Mouse (Mus musculus) retina, embryonic 14.5 days (tissue): Measurements from ENCODE around the gene Rprml.

Experiments
- DNase-seq: peaks from one replicate; pipeline ENCODE4 v3.0.0-alpha.2; 2015; ENCODE audit warnings: low spot score

The Rprml gene

DNA sequence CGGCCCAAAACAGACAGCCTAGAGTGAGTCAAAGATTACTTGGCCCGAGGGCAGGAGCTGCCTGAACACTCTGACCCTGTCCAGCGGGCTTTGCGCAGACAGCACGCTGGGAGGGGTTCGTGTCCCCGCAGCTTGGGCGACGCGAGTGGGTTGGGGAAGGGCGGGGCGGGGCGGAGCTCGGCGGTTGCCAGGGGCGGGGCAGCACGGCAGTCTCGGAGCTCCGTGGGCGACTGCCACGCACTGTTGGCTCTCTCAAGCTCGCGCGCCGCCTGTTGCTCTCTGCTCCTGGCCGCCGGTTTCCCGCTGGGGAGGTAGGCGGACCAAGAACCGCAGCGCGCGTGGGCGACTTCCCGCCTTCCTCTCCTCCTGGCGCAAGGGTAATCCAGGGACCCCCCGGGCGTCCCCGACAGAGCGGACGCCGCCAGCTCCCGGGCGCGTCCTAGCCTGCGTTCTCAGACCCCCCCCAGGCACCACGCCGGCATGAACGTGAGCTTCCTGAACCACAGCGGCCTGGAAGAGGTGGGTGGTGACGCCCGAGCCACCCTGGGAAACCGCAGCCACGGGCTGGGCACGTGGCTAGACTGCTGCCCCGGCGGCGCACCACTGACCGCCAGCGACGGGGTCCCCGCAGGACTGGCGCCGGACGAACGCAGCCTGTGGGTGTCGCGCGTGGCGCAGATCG lies at the start of gene Rprml:
TSS of gene Rprml (plus strand) at position 270 of the 682 bp plus-strand sequence.
- peak; percentile 13 for DNase-seq

DNA sequence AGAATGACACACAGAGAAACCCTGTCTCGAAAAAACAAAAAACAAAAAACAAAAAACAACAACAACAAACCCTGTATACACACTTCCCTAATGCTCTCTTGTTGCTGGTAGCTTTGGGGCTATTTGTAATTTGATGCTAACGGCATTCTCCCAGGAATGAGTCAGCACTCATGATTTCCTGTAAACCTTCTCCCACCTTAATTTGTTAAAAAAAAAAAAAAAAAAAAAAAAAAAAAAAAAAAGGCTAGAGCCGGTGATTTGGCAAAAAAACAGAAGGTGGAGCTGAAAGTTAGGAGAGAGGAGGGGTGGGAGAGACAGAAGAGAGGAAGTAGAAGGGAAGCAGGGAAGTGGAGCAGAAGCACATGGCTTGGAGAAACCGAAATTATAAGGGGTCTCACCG lies 42.8 kb upstream of the Rprml start:
- no peak for DNase-seq

DNA sequence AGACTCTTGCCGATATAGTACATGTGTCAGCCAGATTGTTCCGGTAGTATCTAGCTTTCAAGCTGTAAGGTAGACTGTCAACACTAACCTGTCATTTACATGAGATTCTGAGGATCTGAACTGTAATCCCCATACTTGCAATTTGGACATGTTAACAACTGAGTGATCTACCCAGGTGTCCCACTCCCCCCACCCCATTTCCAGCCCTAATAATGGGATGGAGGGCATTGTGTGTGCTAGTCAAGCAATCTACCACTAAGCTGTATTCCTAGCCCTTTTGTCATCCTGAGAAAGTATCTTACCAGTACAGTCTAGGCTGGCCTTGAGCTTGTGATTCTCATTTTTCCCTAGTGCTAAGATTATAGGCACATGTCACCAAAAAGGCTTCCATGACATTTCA lies 38.6 kb upstream of the Rprml start:
- DNase-seq = no peak

DNA sequence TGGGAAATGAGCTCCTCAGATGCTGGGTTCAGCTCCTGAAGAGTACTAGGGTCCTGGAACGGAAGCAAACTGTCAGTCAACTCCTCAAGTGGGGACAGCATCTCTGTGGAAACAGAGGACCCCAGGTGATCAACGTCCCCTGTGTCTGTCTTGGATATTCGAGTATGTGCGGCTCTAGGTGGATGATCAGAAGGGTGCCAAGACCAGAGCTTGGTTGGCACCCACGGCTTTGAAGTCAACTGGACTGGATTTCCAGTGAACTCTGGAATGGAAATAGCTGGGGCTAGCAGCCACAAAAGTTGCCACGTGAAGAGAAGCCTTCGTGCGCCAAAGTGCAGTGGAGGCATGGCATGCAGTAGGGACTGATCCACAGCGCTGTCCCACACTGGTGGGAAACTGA lies 28.3 kb upstream of the Rprml start, which contains the start of gene Gm884:
TSS of gene Gm884 (minus strand) at position 101 of the 400 bp plus-strand sequence.
- no peak for DNase-seq

DNA sequence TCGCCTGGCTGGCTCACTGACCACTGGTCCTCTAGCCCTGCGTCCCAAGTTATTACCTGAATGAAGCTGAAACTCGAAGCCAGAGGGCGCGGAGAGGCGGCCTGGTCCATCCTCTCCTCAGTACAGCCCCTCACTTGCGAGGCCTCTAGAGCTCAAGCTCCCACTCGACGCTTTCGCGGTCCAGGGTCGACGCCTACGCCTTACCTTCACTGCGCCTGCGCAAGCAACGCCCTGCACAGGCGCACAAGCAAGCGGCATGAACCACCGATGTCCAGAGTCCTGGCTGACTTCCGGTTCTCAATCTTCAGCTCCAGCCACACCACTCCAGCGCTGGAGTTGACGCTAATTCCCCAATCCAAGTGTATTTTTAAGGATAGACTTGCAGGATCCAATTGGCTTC lies 21.9 kb upstream of the Rprml start:
- no peak for DNase-seq

DNA sequence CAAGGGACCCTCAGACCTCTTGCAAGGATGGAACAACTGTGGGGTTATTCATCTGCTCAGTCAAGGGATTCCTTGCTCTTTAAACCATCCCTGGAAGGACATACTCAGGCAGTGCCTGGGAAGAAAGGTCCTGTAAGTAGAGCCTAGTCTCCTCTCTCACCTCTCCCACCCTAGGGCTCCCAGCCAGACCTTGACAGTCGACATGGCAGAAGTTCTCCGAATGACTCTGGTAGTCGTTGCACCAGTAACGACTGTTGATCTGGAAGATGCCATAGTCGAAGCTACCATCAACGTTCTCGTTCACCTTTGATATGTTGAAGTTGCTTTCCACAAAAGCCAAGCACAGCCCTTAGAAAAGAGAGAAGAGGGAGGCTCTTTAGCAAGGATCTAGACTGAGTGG lies 14.6 kb upstream of the Rprml start:
- no peak for DNase-seq

DNA sequence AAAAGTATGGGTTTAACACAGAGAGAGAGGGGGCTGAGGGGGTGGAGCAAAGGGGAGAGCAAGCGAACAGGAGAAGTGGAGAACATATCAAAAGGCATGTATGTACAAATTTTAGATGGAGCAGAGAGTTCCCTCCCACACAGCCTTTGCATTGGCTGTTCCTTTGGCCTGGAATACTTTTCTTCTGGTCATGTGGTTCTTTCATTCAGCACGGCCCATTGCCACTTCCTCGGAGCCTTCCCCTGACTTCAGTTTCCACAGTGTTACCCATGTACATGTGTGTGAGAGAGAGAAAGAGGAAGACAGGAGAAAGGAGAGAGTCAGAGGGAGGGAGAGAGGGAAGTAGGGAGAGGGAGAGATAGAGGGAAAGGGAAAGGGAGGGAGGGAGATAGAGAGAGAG lies 13.9 kb upstream of the Rprml start:
- no peak for DNase-seq

DNA sequence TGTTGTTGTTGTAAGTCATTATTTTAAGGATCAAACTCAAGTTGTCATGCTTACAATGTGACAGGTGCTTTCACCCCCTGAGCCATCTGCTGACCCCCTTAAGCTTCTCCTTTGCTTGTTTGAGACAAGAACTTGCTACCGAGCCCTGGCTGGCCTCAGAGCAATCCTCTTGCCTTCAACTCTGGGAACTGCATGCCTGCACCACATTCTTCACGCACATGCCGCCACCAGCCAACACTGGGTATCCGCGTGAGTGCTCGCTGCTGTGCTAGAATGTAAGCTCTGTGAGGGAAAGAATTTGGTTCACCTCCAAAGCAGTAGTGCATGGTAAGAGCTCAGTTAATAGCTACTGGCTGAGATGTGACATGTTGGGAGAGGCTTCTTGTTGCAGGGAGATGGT lies 13.1 kb upstream of the Rprml start:
- no peak for DNase-seq

DNA sequence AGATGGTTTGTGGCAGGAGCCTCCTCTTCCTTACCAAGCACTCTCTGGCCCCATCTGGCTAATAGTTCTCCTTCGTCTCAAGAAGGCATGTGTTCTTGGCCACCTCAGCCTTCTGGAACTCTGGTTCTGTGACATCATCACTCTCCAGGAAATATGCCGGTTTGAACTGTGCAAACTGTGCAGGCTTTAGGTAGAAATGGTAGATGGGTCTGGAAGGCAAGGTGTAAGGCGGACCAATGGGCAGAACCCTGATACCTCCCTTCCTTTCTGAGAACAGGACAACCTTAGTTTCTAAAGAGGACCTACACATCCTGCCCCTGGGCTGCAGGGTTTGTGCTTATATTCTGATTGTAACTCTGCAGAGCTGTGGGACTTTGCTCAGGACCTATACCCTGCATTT lies 10.6 kb upstream of the Rprml start, which contains the start of gene Lyzl6:
TSS of gene Lyzl6 (minus strand) at position 101 of the 400 bp plus-strand sequence.
- no peak for DNase-seq

DNA sequence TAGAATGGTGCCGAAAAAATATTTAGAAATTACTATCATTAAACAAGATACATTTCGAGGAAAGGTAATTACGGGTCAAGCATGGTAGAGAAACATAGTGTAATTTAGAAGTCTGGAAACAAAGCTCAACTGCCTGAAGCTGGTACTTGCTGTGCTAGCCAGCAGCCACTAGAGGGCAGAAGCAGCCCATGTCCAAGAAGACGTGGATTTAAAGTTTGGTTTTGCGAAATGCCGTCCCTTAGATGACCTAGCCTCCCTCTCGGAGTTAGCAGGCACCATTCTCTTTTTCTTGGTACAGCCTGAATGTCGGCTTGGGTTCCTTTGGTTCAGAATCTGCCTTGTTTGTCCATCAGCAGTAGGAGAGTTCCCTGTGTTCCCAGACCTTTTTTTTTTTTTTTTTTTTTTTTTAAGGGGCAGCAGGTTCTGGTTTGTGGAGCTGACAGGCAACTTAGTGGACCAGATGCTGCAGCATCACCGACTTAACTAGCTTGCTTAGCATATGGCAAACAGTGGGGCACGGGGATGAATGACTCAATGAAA lies 9.9 kb upstream of the Rprml start:
- DNase-seq = peak; percentile 87

DNA sequence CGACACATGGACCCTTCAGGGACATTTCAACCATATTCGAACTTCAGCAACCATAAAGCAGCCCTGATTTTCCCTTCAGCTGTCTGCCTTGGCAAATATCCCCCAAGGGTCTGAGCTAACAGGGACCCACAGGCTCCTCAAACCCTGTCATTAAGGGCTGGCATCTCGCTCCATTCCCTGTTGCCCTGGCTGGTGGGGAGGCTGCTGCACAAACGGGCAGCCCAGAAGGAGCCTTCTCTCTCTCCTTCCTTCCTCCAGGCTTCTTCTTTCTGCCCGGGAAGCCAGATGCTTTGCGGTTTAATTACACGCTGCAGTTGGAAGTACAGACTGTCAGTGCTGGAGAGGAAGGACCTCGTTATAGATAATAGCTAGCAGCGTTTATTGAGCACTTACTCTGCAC lies 6.2 kb upstream of the Rprml start:
- DNase-seq = no peak

DNA sequence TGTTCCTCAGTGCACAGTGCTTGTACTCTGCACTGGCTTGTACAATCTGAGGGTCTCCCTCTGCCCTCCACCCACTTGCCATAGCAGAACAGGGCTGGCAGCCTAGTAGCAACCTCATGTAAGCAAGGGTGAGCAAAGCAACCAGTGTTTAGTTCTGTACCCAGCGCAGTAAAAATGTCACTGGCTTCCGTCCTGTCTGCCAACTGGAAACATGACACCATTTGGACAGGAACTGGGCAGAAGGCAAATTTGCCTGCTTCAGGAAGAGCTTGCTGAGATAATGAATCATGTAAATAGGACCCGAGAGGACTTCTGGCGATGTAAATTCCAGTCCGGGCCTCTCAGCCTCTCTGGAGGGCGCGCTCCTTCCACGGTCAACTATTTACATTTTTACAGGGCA lies 3.6 kb upstream of the Rprml start:
- no peak for DNase-seq

DNA sequence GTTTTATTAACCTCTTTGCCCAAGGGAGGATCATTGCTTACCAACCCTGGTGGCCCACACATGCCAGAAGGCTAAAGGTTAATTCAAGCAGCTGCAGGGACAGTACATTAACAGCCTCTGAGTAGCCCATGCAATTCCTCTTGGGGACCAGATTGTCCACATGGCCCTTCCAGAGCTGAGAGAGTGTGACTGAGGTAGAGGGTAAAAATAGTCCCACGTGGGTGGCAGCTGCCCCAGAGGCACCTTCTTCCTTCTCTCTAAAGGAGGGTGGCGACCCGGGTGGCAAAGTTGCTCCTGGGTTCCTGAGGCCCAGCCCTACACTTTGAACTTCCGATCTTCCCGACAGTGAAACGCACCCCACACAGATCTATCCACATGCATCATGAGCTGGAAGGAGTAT lies 3.1 kb upstream of the Rprml start:
- no peak for DNase-seq

DNA sequence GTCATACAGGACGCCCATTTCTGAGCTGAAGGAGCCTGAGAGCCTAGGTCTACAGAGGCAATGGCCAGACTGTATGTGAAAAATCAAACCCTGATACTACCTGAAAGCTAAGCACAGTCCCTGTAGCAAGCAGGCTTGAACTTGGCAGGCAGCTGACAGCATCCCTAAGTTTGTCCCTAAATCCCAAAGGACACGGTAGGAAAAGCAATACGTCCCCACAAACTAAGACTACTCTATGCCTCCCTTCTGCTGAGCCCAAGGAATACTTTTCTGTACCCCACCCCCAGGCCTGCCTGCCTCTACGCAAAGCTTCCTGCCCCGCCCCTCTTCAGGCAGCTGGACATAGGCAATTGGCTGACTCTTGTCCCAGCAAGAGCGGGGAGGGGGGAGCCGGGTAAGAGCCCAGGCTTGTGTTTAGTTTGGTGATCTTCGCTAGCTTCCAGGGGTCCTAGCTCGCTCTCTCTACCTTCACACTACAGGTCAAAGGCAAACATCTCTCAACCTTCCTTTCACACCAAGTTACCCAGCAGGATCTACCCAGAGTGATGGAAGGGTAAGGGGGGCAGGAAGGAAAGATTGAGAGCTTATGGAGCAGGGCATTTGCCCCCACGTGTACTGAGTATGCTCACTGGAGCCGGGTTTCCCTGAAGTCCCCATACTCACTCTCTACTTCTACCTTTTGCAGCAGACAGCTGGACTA lies 1.3 kb upstream of the Rprml start:
- no peak for DNase-seq

DNA sequence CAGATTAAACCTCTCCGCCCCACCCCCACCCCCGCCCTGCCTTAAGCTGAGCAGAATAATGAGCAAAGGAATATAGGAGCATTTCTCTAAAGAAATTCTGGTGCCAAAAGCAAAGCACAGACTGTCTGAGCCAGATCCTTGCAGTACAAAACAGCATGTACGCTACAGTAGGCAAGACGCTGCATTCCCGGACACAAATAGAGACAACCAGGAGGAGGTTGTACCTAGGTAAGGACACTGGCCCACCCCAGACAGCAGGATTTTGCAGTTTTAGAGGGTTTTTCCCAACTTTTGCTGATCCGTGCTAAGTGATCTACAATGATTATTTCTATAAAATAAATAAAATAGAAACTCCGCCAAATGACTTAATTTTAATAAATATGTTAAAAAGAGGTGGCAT lies 714 bp upstream of the Rprml start:
- no peak for DNase-seq

DNA sequence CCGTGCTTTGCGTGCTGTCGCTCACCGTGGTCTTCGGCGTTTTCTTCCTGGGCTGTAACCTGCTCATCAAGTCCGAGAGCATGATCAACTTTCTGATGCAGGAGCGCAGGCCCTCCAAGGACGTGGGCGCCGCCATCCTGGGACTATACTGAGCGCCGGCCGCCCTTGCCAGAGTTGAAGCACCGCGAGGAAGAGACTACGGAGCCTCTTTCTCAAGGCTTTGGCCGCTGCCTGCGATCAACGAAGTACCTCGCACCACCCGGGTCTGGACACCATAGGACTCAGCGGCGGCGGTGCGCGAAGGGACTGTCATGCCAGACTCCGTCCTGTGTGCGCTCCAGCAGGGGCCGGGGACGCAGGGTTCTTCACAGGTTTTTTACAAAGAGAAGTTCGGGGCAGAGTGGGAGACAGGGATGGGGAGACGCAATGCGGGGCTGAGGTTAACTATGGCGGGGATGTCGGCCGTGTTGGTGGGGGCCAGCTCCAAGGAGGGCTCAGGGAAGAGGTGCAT lies 668 bp downstream of the Rprml start:
- DNase-seq = peak; percentile 17

DNA sequence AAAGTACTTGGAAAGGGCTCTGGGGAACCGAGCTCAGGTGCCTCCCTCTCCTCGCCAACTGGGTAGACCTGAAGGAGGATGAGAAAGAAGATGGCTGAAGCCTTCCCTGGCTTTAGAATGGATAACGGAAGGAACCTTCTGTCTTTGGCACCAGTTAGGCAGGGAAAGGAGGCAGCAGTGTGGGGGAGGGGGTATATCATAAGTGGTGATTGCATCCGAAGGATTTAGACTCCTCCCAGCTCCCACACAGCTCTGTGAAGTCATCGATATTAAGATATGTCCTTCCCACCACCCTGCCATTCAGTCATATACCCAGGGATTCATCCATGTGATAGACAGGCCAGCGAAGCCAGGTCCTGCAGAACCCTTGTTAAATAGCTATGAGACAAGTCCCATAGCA lies 2.1 kb downstream of the Rprml start:
- no peak for DNase-seq

DNA sequence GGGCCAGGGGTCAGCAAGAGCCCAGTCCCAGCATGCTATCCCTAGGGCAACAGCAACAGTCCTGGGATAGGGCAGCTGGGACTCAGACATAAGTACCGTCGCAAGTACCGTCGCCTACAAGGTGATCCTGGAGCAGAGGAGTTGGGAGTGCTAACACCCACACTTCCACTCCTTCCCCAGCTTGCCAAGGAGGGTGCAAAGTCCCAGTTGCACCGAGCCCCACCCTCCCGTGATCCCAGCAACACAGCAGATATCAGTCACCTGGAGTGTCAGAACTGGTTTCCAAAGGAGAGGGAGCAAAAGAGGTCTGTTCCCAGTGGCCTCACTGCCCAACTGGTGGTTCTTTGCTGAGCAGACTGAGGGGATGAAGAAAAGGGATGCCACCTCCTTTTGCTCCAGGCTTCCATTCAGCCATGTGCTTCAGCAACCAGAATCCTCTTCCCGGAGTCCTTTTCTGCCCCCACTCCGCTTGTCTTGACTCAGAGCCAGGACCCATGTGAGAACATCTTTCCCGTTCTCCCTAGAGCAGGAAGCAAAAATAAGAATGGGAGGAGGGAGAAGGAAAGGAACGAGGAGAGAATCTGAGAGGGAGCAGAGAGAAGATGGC lies 4.1 kb downstream of the Rprml start:
- DNase-seq = no peak

DNA sequence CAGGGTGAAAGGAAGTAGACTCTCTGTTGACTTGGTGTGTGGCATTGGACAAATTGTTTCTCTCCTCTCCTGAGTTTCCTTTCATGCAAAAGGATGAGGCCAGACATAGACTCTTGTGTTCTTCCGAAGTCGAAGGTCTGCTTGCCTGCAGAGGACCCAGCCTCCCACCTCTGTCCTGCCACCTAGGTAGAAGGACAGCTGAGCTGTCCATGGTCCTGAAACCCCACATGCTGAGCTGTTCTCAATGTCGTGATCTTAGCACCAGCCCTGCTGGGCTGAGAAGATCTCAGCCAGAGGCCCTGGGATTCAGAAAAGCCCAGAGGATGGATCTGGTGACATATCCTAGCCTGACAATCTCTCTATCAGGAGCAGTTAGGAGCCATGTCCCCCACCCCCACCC lies 7.2 kb downstream of the Rprml start:
- DNase-seq = peak; percentile 77

DNA sequence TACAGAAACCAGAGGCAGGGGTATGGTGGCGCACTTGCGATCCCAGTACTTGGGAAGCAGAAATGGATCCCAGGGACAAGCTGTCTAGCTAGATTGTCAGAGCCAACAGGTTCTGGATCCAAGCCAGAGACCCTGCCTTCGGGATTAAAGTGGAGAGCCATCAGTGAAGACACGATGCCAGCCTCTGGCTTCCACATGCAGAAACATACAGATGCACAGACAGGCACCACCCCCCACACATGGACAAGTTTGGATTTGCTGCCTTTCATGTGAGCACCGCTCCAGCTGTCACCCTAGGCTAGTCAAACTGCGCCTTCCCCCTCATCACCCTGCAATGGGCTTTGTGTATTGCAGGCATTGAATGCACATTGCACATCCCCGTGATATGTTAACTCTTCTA lies 8.8 kb downstream of the Rprml start:
- DNase-seq = no peak

DNA sequence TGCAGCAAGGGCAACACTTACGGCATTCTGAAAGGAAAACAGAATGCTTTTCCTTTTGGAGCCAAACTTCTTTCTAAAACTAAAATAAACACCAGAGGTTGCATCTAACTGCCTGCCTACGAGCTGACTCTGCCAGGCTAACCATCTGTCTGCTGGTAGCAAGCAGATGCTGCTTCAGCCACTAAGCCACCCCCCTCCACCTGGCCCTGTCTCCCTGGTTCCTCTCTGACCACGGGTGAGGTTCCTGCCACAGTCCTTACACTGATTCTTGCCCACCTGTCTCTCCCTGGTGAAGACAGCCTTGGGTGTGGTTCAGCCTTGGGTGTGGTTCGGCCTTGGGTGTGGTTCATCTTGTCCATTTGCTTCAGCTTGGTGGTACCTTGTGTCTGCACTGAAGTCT lies 12.5 kb downstream of the Rprml start:
- no peak for DNase-seq

DNA sequence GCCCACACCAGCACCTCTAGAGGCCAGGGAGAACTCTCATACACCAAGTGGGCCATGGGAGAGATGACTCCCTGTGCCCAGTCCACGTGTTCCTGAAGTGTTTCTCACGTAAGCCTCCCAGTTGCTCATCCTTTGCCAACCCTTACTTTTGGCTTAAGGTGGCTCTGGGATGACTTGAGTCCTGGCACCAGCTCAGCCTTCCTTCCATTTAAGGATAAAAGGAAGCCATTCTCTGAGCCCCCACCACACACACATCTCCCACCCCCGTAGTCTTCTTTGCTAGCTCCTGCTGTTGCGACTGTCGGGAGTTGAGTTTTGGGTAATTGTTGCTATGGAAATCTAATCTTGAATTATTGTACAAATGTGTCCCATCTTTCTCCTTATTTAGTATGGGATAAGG lies 13.2 kb downstream of the Rprml start:
- DNase-seq = no peak

DNA sequence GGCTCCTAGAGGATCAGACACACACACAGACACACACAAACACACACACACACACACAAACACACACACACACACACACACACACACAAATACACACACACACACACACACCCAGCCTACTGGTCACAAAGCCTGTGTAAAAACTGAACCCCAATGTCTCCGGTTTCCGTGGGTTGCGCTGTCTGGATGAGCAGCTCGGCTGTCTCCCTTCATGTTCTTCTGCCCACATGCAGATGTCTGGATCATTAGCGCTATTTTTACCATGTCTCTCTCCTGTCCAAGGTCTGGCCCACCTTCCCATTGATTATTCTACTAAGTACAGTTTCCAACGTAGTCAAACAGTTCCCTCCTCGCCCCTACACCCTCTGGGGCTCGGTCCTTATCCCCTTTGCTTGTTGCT lies 13.7 kb downstream of the Rprml start:
- no peak for DNase-seq
